Mouse (Mus musculus): ENCODE measurements at regions not wholly inside any gene's neighbourhood (a gene's known extent, or its start where the extent isn't known, plus 50 kb on each side); places are given as distances from the start of the nearest gene placed in this dataset.

- 85% methylated on average over 6 of the region's 6 CpGs for whole genome bisulfite sequencing
Measured at GRCm38 (mm10) chr11:63230786-63231185, 102.0 kb downstream of the Pmp22 start.

GRCm38 (mm10) chr11:63233172-63233966 lies 104.6 kb downstream of the Pmp22 start:
- Histone ChIP-seq H3K4me3 (ENCODE audit: low read depth, low read length) (no peak overlapping the region), H3K9ac (replicated peaks; ENCODE audit: low read length, poor library complexity, severe bottlenecking) (no peak overlapping the region), H3K4me2 (ENCODE audit: low read depth, low read length, poor library complexity, severe bottlenecking) (no peak overlapping the region), H3K9me3 (ENCODE audit: low read length) (no peaks in the 10 kb centered on the region), H3K27me3 (ENCODE audit: insufficient read depth, low read length) (no peaks in the 10 kb centered on the region), H3K4me1 (ENCODE audit: insufficient read depth, low read length) (no peaks in the 10 kb centered on the region), H3K27ac (ENCODE audit: low read depth, low read length) (no peak overlapping the region), H3K36me3 (ENCODE audit: insufficient read depth, low read length) (no peaks in the 10 kb centered on the region)
- WGBS: 84% methylated on average over 13 of the region's 13 CpGs
- DNase-seq (ENCODE audit: low spot score): no peak
- peak; percentile 62 for TF ChIP-seq CTCF (IDR thresholded peaks at IDR 0.05)
- no peak for ATAC-seq (ENCODE audit: low FRiP score)

More at GRCm38 (mm10) chr11:63230786-63231185, 102.0 kb downstream of the Pmp22 start:
- no peak for DNase-seq (ENCODE audit: low spot score)
- no peak overlapping the region for H3K27ac ChIP-seq (ENCODE audit: low read depth, low read length)
- H3K9ac ChIP-seq (replicated peaks; ENCODE audit: low read length, poor library complexity, severe bottlenecking): no peak overlapping the region
- TF ChIP-seq CTCF (IDR thresholded peaks at IDR 0.05): no peak
- no peaks in the 10 kb centered on the region for H3K4me1 ChIP-seq (ENCODE audit: insufficient read depth, low read length)
- no peaks in the 10 kb centered on the region for H3K36me3 ChIP-seq (ENCODE audit: insufficient read depth, low read length)
- no peak for ATAC-seq (ENCODE audit: low FRiP score)
- no peaks in the 10 kb centered on the region for H3K9me3 ChIP-seq (ENCODE audit: low read length)
- no peak overlapping the region for H3K4me2 ChIP-seq (ENCODE audit: low read depth, low read length, poor library complexity, severe bottlenecking)
- no peak overlapping the region for H3K4me3 ChIP-seq (ENCODE audit: low read depth, low read length)
- no peaks in the 10 kb centered on the region for H3K27me3 ChIP-seq (ENCODE audit: insufficient read depth, low read length)

GRCm38 (mm10) chr11:63234481-63234880 lies 105.7 kb downstream of the Pmp22 start:
- WGBS: 81% methylated on average over 6 of the region's 6 CpGs
- Histone ChIP-seq H3K27me3 (ENCODE audit: insufficient read depth, low read length) (no peaks in the 10 kb centered on the region), H3K36me3 (ENCODE audit: insufficient read depth, low read length) (no peaks in the 10 kb centered on the region), H3K4me3 (ENCODE audit: low read depth, low read length) (no peak overlapping the region), H3K9ac (replicated peaks; ENCODE audit: low read length, poor library complexity, severe bottlenecking) (no peak overlapping the region), H3K9me3 (ENCODE audit: low read length) (no peaks in the 10 kb centered on the region), H3K4me2 (ENCODE audit: low read depth, low read length, poor library complexity, severe bottlenecking) (no peak overlapping the region), H3K4me1 (ENCODE audit: insufficient read depth, low read length) (no peaks in the 10 kb centered on the region), H3K27ac (ENCODE audit: low read depth, low read length) (no peak overlapping the region)
- DNase-seq (ENCODE audit: low spot score) (no peak), ATAC-seq (ENCODE audit: low FRiP score) (no peak)
- TF ChIP-seq CTCF (IDR thresholded peaks at IDR 0.05): no peak

- no peak overlapping the region for H3K4me3 ChIP-seq (ENCODE audit: low read depth, low read length)
- H3K9ac ChIP-seq (replicated peaks; ENCODE audit: low read length, poor library complexity, severe bottlenecking): no peak overlapping the region
- ATAC-seq (ENCODE audit: low FRiP score): no peak
- WGBS: 56% methylated on average over 4 of the region's 4 CpGs
- no peak overlapping the region for H3K27ac ChIP-seq (ENCODE audit: low read depth, low read length)
- no peak for TF ChIP-seq CTCF (IDR thresholded peaks at IDR 0.05)
- no peaks in the 10 kb centered on the region for H3K36me3 ChIP-seq (ENCODE audit: insufficient read depth, low read length)
- no peaks in the 10 kb centered on the region for H3K4me1 ChIP-seq (ENCODE audit: insufficient read depth, low read length)
- no peak for DNase-seq (ENCODE audit: low spot score)
- no peaks in the 10 kb centered on the region for H3K9me3 ChIP-seq (ENCODE audit: low read length)
- H3K4me2 ChIP-seq (ENCODE audit: low read depth, low read length, poor library complexity, severe bottlenecking): no peak overlapping the region
- no peaks in the 10 kb centered on the region for H3K27me3 ChIP-seq (ENCODE audit: insufficient read depth, low read length)
Measured at GRCm38 (mm10) chr11:63238655-63239054, 109.9 kb downstream of the Pmp22 start.

DNA sequence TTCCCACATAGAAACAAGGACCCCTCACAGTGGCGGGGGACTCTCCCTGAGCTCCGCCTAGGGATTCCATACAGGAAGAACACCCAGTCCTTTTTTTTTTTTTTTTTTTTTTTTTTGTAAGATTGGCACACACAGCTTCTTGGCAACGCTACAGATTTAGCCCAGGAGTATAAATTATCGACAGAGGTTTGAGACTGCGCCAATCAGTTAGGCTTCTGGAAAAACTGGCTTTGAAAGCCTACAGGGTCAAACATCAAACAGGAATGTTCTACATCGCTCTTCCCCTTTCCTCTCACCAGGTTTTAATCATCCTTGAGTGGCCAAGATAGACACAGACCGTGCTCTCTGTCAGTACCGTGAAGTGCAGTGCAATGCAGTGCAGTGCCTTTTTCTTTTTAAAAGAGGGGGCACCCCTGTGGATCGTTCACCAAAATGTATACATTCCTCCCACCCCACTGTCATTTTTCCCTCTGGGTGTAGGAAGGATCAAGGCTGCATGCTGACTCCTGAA lies 115.2 kb downstream of the Pmp22 start:
- no peaks in the 10 kb centered on the region for H3K9me3 ChIP-seq (ENCODE audit: low read length)
- no peaks in the 10 kb centered on the region for H3K4me1 ChIP-seq (ENCODE audit: insufficient read depth, low read length)
- no peak for TF ChIP-seq CTCF (IDR thresholded peaks at IDR 0.05)
- DNase-seq (ENCODE audit: low spot score) (no peak), ATAC-seq (ENCODE audit: low FRiP score) (no peak)
- no peak overlapping the region for H3K27ac ChIP-seq (ENCODE audit: low read depth, low read length)
- no peak overlapping the region for H3K4me2 ChIP-seq (ENCODE audit: low read depth, low read length, poor library complexity, severe bottlenecking)
- H3K36me3 ChIP-seq (ENCODE audit: insufficient read depth, low read length): no peaks in the 10 kb centered on the region
- no peak overlapping the region for H3K9ac ChIP-seq (replicated peaks; ENCODE audit: low read length, poor library complexity, severe bottlenecking)
- WGBS: 53% methylated on average over 9 of the region's 9 CpGs
- no peak overlapping the region for H3K4me3 ChIP-seq (ENCODE audit: low read depth, low read length)
- no peaks in the 10 kb centered on the region for H3K27me3 ChIP-seq (ENCODE audit: insufficient read depth, low read length)

GRCm38 (mm10) chr11:63245041-63245440 lies 116.3 kb downstream of the Pmp22 start:
- no peak for TF ChIP-seq CTCF (IDR thresholded peaks at IDR 0.05)
- H3K4me1 ChIP-seq (ENCODE audit: insufficient read depth, low read length): no peaks in the 10 kb centered on the region
- no peak overlapping the region for H3K4me3 ChIP-seq (ENCODE audit: low read depth, low read length)

More at GRCm38 (mm10) chr11:63245041-63245440, 116.3 kb downstream of the Pmp22 start:
- WGBS: 67% methylated on average over 6 of the region's 6 CpGs
- H3K27me3 ChIP-seq (ENCODE audit: insufficient read depth, low read length): no peaks in the 10 kb centered on the region
- H3K4me2 ChIP-seq (ENCODE audit: low read depth, low read length, poor library complexity, severe bottlenecking): no peak overlapping the region
- ATAC-seq (ENCODE audit: low FRiP score) (no peak), DNase-seq (ENCODE audit: low spot score) (no peak)
- H3K9me3 ChIP-seq (ENCODE audit: low read length): no peaks in the 10 kb centered on the region
- no peak overlapping the region for H3K9ac ChIP-seq (replicated peaks; ENCODE audit: low read length, poor library complexity, severe bottlenecking)
- no peak overlapping the region for H3K27ac ChIP-seq (ENCODE audit: low read depth, low read length)
- no peaks in the 10 kb centered on the region for H3K36me3 ChIP-seq (ENCODE audit: insufficient read depth, low read length)
